Mouse (Mus musculus): ENCODE measurements around the gene Gm42417.
A peak's percentile ranks its signal among the peaks of the same experiment; 100 is the strongest.

Gm42417 gene

DNA sequence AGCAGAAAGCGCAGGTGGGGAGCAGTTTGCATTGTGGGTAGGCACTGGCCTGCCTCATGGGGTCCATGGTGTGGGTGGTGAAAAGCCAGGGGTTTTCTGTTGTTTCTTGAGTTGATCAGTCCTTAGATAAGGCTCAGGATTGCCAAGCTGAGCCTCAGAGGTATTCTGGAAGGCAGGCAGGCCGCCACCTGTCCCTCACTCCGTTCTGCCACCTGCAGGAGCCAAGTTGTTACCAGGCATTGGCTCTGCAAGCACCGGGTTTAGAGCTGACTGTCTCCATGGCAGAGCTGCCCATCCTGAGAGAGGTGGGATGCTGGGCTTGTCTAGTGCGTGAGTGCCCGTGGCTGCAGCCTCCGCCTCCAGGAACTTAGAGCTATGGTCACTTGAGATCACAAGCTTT, 17.0 kb downstream of the Gm42417 start:
- no peak for DNase-seq (ENCODE audit: low spot score in 2 of 2)

DNA sequence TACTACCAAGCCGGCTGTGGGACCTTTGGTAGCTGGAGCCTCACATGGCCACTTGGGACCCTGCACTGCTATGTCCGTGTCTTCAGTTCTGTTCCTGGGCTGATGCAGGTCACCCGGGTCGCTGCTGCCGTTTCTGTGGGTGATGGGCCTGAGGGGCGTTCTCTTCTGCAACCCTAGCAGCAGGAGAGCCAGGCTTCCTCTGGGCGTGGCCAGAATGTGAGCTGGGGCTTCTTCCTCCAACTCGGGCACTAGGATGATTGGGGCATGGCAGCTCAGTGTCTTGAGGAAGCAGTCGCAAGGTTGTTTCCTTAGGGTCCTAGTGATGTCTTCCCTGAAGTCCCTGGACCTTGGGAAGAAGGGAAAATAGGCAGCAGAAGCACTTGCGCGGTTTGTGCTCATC, 19.6 kb downstream of the Gm42417 start:
- DNase-seq (ENCODE audit: low spot score in 2 of 2), result no peak

DNA sequence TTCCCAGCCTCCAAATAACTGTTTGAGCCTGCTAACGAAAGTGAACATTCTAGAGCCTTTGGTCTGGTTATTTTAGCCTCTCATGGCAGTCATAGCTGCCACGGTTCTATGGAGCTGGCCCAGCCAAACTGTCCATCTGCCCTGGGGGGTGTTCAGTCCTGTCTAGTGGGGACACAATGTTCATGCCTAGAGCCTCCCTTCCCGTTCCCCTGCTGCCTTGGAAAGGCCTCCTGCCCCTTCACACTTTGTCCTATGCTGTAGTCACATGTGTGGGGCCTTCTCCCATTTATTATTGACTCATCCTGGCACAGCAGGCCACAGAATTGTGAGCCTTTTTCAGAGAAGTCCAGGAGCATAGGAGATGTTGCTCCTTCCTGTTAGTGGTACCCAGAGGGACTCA, 21.0 kb downstream of the Gm42417 start:
- no peak for DNase-seq (ENCODE audit: low spot score in 2 of 2)

- DNase-seq (ENCODE audit: low spot score in 2 of 2), result peak in 1 of 2 experiments; percentile 52
These were observed 25.5 kb downstream of the Gm42417 start for GRCm38 (mm10) chr1:36513718-36514117.

GRCm38 (mm10) chr1:36513310-36513709, 25.9 kb downstream of the Gm42417 start:
- DNase-seq (ENCODE audit: low spot score in 2 of 2), result no peak

- no peak for DNase-seq (ENCODE audit: low spot score in 2 of 2)
These were observed 26.3 kb downstream of the Gm42417 start for GRCm38 (mm10) chr1:36512966-36513280.

- peak in 1 of 2 experiments; percentile 60 for DNase-seq (ENCODE audit: low spot score in 2 of 2)
These were observed 26.9 kb downstream of the Gm42417 start for GRCm38 (mm10) chr1:36512089-36512965.

- DNase-seq (ENCODE audit: low spot score in 2 of 2), result peak; percentile 100
These were observed 27.8 kb downstream of the Gm42417 start, which contains the start of gene Cnnm3 for GRCm38 (mm10) chr1:36511289-36512021. Cnnm3 (plus strand) TSS chr1:36511867.

GRCm38 (mm10) chr1:36508238-36508637, 31.0 kb downstream of the Gm42417 start:
- DNase-seq (ENCODE audit: low spot score in 2 of 2), result no peak

DNA sequence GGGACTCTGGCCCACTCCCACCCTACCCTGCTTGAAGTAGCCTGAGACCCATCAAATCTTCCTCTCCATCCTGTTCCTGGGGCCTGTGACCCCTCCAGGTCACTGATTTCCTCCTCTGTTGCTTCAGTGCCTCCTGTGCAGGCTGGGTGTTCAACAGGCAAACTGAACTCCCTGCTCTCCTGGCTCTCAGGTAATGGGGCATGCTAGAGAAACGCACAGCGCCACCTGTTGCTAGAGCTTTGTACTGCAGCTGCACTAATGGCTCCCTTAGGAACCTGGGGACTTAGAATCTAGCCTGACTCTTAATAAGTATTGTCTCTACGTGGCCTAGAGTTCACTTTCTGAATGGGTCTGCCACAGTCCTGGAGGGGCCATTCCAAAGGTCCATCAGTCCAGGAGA, 38.0 kb downstream of the Gm42417 start:
- DNase-seq (ENCODE audit: low spot score in 2 of 2), result peak; percentile 62 to 78

DNA sequence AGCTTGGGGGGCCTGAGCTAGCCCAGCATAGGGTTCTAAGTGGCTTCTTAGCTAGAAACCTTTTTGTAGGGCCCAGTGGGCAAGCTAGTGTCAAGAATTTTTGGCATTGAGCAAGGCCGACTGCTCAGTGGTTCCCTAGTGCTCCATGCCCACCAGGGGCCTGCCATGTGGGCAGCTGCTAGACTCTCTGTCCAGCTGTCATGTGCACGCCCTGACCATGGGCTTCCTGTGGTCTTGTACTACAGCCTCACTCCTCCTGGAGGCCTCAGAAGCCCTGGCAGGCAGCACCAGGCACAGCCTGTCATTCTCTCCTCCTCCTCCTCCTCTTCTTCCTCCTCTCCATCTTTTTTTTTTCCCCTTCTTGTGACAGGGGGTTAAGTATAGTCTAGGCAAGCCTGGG, 41.9 kb downstream of the Gm42417 start:
- no peak for DNase-seq (ENCODE audit: low spot score in 2 of 2)

- no peak for DNase-seq (ENCODE audit: low spot score in 2 of 2)
These were observed 42.5 kb downstream of the Gm42417 start for GRCm38 (mm10) chr1:36496719-36497118.

GRCm38 (mm10) chr1:36493299-36493698, 45.9 kb downstream of the Gm42417 start:
- no peak for DNase-seq (ENCODE audit: low spot score in 2 of 2)

- DNase-seq (ENCODE audit: low spot score in 2 of 2), result peak in 1 of 2 experiments; percentile 44
These were observed 46.7 kb downstream of the Gm42417 start for GRCm38 (mm10) chr1:36492416-36493139.

DNA sequence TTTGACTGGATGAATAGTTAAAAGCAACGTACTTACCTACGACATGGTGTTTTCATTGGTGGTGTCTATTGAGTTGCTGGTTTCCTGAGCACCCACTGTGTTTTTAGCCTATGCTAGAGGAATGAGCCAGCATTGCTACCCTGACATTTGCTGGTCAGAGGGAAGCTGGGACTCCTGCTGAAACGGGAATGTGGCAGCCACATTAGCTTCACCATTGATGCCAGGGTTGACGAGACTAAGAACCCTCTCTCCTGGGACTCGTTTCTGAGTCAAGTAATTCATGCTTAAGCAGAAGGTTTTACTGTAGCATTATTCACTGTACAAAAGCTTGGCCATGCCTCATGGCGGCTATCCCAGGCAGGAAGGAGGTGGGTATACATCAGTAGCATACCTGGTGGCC, 49.6 kb downstream of the Gm42417 start:
- no peak for DNase-seq (ENCODE audit: low spot score in 2 of 2)

GRCm38 (mm10) chr1:36487111-36487510, 52.1 kb downstream of the Gm42417 start:
- DNase-seq (ENCODE audit: low spot score in 2 of 2), result no peak

DNA sequence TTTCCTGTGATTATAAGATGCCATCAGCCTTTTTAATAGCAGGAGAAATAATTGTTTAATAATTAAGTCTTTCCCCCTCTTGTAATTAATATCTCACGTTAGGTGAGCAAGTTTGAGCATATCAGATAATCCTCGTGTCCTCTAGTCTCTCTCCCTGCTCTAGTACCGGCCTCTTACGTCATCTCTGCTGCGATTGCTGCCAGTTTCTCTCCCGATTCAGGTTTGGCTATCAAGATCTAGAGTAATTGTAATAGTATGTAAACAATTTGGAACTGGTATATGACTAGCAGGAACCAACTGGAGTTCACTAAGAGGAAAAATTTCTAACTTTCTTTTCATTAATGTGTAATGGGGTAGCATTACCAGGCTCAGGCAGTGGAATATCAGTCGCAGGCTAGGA, 54.1 kb downstream of the Gm42417 start:
- no peak for DNase-seq (ENCODE audit: low spot score in 2 of 2)

- DNase-seq (ENCODE audit: low spot score in 2 of 2), result no peak
These were observed 55.4 kb downstream of the Gm42417 start for GRCm38 (mm10) chr1:36483825-36484224.

Data from cerebellum, postnatal 4 days (tissue).